Mouse (Mus musculus) CD4-positive helper T cell, adult 2 months (primary cell): ENCODE results near the gene Rheb.
"Not testable (repeated sequence)": the region's sequence is repeated elsewhere in the genome, so short reads cannot be mapped to it uniquely, and the experiment has no call there.

Source experiments
- DNase-seq: peaks from one replicate; pipeline ENCODE4 v3.0.0-alpha.2; 2012; ENCODE audit warnings: low read depth, missing footprints, low spot score

Rheb gene

DNA sequence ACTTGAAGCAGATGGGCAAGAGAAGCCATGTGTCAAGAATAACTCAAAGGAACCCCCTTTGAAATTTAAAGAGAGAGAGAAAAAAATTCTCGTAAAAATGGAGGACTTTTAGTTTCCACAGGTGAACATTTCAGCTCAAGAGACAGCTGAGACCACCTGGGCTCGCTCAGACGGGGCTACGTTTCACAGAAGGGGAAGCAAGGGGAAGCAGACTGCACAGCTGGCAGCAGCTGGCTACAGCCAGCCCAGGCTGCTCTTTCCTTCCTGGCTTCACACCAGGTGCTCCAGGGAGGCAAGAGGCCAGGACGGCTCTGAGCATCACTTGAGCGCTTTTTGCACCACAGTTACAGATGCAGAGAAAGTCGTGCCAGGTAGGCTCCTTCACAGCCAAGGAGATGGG is 44.6 kb downstream of the Rheb start:
- no peak for DNase-seq

DNA sequence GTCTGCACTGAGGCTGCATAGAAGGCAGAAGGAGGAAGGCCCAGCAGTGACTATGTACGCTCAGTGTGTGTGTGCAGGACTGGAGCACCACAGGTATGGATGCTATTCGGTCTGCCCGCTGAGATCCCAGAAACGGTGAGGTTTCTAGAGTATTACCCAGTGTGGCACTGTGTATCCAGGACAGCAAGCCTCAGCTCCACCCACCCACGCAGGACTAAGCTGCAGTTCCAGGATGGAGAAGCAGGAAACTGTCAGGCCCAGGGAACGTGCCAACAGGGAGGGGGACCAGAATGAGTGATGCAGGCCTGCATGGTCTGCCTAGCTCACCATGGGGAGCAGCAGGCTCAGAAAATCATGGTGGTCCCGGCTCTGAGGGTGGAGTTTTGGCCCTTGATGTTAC is 49.5 kb downstream of the Rheb start:
- DNase-seq = no peak

DNA sequence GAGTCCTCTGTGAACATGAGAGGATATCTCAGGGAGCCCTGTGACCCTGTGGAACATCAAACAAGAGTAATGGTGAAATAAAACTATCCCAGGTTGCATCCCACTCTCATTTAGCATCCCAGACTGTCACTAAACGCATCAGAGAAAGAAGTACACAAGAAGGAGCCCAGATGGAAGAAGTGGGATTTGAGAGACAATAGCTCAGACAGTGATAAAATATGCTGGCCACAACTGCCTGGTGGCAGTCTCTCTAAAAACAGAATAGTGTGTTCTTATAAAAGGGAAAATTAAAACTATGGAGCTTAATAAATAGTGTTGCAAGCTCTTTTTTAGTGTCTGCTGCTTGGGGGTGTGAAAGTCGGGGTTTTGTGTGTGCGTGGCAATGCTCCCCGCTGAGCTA is 59.5 kb downstream of the Rheb start:
- no peak for DNase-seq

DNA sequence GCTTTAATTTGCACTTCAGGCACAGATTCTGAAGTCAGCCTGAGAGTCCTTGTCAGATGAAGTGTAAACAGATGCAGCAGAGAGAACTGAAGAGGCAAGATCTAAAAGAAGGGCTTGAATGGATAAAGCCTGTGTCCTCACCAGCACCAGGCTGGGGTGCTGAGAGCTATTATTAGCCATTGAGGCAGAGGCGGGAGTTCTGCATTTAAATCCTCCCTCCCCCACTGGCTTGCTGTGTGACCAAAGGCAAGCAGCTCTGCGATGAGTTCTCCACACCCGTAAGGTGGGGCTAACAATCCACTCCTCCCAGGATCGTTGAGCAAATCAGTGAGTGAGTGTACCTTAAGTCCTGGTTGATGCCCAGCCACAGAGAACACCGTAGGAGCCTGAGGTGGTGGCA is 61.4 kb downstream of the Rheb start:
- DNase-seq = no peak

DNA sequence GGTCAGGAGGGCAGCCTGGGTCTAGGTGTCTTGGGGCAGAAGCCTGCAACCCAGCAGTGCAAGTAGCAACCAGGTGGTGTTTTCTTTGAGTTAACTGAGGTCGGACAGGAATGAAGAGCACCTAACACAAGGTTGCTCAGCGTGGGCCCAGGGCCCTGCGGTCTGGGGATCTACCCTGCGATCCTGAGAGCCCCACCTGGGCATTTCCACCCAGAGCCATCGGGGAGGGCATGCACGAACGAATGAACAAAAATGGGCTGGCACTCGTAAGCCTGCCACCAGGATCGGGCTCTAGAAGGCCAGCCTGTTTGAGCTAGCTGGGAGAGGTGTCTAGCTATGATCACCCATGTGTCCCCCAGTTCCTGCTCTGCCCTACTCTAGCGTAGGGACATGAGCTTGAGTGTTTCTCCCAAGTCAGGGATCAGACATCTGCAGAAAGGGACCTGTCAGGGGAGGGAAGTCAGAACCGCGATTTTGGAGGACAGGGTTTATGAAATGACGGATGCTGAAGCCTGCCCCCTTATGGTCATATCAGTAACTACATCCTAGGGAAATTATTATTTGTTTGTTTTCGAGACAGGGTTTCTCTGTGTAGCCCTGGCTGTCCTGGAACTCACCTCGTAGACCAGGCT is 62.4 kb downstream of the Rheb start:
- peak; percentile 62 for DNase-seq

DNA sequence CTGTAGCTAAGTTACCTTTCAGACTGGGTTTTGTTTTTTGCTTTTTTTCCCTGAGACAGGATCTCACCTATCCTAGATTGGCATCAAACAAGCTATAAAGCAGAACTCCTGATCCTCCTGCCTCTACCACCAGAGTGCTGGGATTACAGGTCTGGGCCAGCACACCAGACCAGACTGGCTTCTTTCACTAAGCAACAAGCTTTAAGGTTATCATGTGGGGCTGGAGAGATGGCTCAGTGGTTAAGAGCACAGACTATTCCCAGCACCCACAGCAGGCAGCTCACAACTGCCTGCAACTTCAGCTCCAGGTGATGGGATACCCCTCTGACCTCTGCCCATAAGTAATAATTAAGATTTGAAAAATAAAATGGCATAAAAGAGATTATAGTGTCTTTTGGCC is 63.1 kb downstream of the Rheb start:
- no peak for DNase-seq

DNA sequence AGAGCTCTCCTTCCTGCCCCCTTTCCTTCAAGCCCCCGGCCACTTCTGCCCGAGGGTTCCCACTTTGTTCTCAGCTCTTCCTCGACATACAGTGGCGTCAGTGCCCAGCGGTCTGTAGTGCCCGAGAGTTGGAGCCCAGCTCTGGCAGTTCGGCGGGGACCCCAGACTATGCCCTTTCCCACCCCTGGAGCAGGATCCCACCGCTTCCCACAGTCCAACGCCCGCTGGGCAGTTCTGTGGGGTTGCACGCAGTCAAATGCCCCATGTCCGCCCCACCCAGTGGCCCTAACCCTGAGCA is 63.6 kb downstream of the Rheb start:
- DNase-seq = no peak

DNA sequence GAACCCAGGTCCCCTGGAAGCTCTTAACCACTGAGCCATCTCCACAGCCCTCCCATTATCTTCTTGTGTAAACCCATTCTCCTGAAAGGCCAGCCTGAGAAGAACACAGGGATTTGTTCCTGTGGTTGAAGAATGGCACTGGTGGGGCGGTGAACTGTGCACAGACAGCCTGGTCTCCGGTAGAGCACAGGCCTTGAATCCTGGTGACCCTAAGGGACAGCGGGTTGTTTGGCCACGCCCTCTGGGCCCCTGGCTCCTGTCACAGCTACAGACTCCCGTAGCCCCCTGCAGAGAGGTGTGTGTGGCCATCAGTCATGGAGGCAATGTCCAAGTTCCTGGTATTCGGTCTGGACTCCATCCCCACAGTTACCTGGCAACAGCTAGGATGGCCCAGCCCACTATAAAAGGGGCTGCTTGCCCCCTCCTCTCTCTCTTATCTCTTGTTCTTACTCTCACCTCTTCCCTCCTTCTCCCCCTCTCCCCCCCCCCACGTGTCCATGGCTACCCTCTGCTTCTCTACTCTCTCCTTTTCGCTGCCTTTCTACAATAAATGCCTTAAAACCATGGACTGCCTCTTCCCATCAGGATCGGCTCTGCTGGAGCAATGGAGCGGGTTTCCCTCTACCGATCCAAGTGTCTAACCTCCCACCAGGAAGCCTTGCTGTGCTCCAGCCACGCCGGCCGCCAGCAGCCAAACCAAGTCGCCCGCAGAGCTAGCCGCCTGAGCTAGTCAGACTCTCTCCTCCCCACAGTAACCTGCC is 64.2 kb downstream of the Rheb start:
- no peak for DNase-seq

DNA sequence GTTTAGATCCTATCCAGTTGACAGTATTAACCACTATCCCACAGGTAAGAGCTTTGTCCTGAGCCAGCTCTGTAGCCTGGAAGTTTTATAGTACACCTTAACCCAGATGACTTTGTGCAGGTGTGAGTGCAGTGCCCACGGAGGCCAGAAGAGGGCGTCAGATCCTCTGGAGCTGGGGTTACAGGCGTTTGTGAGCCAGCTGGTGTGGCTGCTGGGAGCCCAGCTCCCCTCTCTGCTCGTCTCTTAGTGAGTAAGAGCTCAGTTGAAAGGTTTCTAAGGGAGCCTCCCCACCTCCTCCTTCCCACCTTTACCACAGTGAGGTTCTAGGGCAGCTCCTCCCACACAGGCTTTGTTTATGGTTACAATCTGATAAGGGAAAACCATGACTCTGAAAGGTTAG is 65.7 kb downstream of the Rheb start:
- DNase-seq = peak; percentile 90

DNA sequence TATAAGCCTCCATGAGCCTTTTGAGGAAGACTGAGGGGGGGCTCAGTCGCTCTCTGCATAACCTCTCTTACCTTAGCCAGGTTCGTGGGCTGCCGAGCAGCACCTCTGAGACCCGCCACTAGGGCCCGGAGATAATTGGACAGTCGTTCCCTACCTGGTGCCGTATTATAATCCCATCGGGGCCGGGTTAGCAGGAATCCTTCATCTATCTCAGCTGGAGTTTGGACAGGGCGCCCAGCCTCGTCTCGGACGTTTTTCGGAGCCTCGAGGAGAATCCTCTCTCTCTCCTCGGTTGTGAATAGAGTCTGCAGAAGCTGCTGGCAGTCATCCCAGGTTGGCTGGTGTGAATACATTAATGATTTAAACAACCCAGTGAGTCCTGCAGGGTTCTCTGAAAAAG is 67.9 kb downstream of the Rheb start:
- DNase-seq = not testable (repeated sequence)

DNA sequence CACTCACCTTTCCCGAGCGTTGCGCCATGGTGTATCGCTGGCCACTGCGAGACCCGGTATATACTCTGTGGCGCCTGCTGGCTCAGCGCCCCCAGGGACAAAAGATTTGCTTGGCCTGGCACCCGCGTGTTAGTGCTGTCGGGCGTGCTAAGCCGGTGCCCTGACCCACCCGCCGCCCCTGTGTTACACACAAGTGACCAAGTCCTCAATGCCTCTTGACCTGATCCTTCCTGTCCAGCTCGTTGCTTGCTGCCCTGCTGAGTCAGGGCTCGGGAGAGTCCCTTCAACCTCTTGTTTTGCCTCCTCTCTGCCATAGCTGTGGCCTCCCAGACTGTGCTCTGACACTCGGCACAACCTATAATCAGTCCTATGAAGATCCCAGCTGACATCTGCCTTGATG is 84.6 kb downstream of the Rheb start, which contains the start of gene Crygn:
Gene Crygn (minus strand): TSS at position 193 of the 400 bp plus-strand sequence.
- no peak for DNase-seq

DNA sequence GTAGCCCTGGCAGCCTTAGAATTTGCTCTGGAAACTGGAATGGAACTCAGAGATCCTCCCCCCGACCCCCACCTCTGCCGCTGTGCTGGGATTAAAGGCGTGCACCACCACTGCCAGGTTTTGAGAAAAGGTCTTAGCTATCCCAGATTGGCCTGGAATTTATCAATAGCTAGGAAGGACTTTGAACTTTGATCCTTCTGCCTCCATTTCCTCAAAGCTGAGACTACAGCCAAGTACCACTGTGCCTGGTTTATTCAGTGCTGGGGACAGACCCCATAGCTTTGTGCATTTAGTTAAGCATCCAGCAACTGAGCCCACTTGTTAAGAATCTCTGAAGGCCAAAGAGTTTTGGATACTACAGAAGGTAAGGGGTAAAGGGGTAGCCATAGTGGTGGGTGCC is 85.5 kb downstream of the Rheb start:
- DNase-seq = no peak
